Mouse (Mus musculus): ENCODE results near the gene Zcchc14.

Gene Zcchc14

DNA sequence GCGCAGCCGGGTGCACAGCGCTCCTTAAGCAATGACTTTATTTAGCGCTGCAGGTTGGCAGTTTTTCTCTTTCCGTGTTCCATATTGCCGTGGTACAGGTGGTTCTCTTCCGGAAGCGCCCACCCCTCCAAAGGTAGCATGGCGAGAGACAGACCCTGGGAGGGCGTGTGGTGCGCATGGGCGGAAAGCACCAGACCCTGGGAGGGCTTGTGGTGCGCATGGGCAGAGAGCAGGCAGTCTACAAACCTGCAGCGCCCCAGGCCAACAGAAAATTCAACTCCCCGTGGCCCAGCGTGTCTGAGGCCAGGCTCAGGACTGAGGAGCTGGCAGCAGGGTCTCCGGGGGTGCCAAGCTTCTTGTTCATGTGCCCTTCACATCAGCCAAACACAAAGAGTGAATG is 81.9 kb downstream of the Zcchc14 start:
- Histone ChIP-seq H3K27me3 (ENCODE audit: control insufficient read depth, insufficient read depth, low read length, poor library complexity, severe bottlenecking) (no peaks in the 10 kb centered on the region), H3K36me3 (ENCODE audit: control insufficient read depth, insufficient read depth, low read length, poor library complexity, severe bottlenecking) (no peaks in the 10 kb centered on the region)
- DNase-seq (ENCODE audit: low read depth, low spot score): no peak

DNA sequence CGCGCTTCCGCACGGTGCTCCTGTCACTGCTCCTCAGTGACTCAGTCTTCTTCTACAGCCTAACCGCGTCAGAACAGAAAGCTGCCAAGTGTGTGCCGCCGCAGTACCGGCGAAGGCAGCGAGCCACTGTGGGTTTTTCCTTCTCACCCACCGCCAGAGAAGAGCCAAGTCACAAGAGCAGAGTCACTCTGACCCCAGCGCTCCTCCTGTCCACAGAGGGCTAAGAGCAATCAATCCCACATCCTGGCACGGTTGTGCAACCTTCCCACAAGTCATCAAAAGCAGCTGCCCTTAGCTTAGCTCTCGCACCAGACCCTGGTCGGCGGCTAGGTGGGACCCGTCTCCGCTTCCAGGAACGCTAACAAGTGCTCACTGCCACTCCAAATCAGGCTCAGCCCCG is 82.4 kb downstream of the Zcchc14 start:
- no peaks in the 10 kb centered on the region for H3K36me3 ChIP-seq (ENCODE audit: control insufficient read depth, insufficient read depth, low read length, poor library complexity, severe bottlenecking)
- no peaks in the 10 kb centered on the region for H3K27me3 ChIP-seq (ENCODE audit: control insufficient read depth, insufficient read depth, low read length, poor library complexity, severe bottlenecking)
- no peak for DNase-seq (ENCODE audit: low read depth, low spot score)

DNA sequence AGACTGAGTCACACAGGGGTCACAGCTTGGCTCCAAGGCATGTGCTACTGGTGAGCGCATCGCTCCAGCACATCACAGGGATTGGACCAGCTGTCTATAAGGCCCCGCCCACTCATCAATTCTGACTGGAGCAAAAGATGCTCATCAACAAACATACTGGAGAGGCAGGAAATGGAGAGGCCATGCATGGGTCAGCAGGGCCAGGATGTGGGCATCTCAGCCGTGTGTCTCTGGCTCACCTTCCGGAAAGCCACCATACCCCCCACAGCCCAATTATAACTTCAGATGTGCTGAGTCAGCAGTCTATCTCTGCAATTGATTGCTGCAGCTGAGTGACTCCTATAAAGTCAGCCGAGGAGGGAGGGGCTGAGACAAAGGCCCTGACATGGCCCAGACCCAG is 84.4 kb downstream of the Zcchc14 start:
- peaks cover 1% of the 10 kb centered on the region; the same call in 1 of the 2 replicates for H3K36me3 ChIP-seq (ENCODE audit: control insufficient read depth, insufficient read depth, low read length, poor library complexity, severe bottlenecking)
- H3K27me3 ChIP-seq (ENCODE audit: control insufficient read depth, insufficient read depth, low read length, poor library complexity, severe bottlenecking): no peaks in the 10 kb centered on the region
- no peak for DNase-seq (ENCODE audit: low read depth, low spot score)

DNA sequence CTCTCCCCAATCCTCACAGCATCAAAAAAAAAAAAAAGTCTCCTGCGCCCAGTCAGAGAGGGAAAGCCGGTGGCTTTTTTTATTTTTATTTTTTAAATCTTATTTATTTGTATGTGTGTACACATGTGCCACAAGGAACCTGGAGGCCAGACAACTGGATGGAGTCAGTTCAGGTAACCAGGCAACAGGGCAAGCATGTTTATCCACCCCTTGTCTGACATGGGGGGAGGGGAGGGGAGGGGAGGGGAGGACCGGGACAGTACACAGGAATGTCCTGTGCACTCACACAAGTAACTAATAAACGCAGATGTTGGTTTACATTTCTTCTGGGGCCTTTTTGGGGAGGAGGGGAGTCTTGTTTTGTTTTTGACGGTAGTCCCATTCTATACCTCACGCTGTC is 89.0 kb downstream of the Zcchc14 start:
- Histone ChIP-seq H3K27me3 (ENCODE audit: control insufficient read depth, insufficient read depth, low read length, poor library complexity, severe bottlenecking) (no peaks in the 10 kb centered on the region), H3K36me3 (ENCODE audit: control insufficient read depth, insufficient read depth, low read length, poor library complexity, severe bottlenecking) (peaks cover 1% of the 10 kb centered on the region; the same call in 1 of the 2 replicates)
- no peak for DNase-seq (ENCODE audit: low read depth, low spot score)

DNA sequence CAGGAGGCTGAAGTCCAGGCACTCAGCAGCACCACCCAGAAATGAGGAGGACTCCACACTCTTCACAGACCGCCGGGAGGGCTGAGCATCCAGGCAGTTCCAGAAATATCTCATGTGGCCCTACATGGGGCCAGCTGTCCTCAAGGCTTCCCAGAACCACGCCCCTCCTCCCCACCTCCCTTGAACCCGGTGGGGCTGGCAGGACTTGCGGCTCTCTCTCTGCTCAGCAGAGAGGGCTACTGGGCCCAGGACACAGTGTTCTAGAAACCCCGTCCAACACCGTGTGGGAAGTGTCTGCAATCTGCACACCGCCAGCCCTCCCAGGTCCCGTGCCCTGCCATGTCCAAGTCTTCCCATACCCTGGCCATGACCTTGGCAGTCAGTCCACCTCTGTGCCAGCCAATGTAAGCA is 89.8 kb downstream of the Zcchc14 start:
- Histone ChIP-seq H3K36me3 (ENCODE audit: control insufficient read depth, insufficient read depth, low read length, poor library complexity, severe bottlenecking) (peaks cover 1% of the 10 kb centered on the region; the same call in 1 of the 2 replicates), H3K27me3 (ENCODE audit: control insufficient read depth, insufficient read depth, low read length, poor library complexity, severe bottlenecking) (no peaks in the 10 kb centered on the region)
- DNase-seq (ENCODE audit: low read depth, low spot score): no peak

- Histone ChIP-seq H3K27me3 (ENCODE audit: control insufficient read depth, insufficient read depth, low read length, poor library complexity, severe bottlenecking) (no peaks in the 10 kb centered on the region), H3K36me3 (ENCODE audit: control insufficient read depth, insufficient read depth, low read length, poor library complexity, severe bottlenecking) (peaks cover 1% of the 10 kb centered on the region; the same call in 1 of the 2 replicates)
- DNase-seq (ENCODE audit: low read depth, low spot score): no peak
These were observed 90.9 kb downstream of the Zcchc14 start for GRCm38 (mm10) chr8:121561636-121562345.

DNA sequence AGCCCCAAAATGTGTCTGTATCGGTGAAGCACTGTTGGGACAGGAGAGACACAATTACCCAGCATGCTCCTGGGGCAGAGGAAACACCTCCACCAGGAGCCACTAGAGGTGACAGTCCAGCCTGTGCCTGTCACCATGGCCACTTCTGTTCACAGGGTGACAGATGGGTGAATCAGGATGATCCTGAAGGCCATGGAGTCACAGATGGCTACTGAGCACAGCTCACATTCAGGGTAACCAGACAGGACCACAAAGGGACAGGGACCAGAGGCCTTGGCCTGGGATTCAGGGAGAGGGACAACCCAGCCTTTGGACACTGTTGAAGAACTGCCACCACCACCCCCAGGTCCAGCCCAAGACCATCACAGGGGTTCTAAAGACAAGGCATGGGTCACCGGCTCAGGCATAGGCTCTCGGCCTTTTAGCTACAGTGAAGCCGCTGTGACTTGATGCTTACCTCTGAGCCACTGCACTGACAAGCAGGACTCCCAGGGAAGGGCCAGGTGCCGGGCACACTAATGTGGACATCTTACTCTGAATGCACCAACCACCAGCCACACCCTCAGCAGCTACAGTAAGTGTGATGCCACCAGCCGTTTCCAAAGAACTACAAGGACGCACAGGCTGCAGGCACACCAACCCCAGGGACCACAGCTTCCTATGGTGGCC is 92.1 kb downstream of the Zcchc14 start:
- Histone ChIP-seq H3K36me3 (ENCODE audit: control insufficient read depth, insufficient read depth, low read length, poor library complexity, severe bottlenecking) (peaks cover 1% of the 10 kb centered on the region; the same call in 1 of the 2 replicates), H3K27me3 (ENCODE audit: control insufficient read depth, insufficient read depth, low read length, poor library complexity, severe bottlenecking) (no peaks in the 10 kb centered on the region)
- DNase-seq (ENCODE audit: low read depth, low spot score): no peak

- Histone ChIP-seq H3K27me3 (ENCODE audit: control insufficient read depth, insufficient read depth, low read length, poor library complexity, severe bottlenecking) (no peaks in the 10 kb centered on the region), H3K36me3 (ENCODE audit: control insufficient read depth, insufficient read depth, low read length, poor library complexity, severe bottlenecking) (peaks cover 1% of the 10 kb centered on the region; the same call in 1 of the 2 replicates)
- DNase-seq (ENCODE audit: low read depth, low spot score): no peak
These were observed 92.9 kb downstream of the Zcchc14 start for GRCm38 (mm10) chr8:121559801-121560200.

GRCm38 (mm10) chr8:121558538-121558937 is 94.2 kb downstream of the Zcchc14 start:
- DNase-seq (ENCODE audit: low read depth, low spot score): no peak
- Histone ChIP-seq H3K27me3 (ENCODE audit: control insufficient read depth, insufficient read depth, low read length, poor library complexity, severe bottlenecking) (no peaks in the 10 kb centered on the region), H3K36me3 (ENCODE audit: control insufficient read depth, insufficient read depth, low read length, poor library complexity, severe bottlenecking) (peaks cover 3% of the 10 kb centered on the region)

DNA sequence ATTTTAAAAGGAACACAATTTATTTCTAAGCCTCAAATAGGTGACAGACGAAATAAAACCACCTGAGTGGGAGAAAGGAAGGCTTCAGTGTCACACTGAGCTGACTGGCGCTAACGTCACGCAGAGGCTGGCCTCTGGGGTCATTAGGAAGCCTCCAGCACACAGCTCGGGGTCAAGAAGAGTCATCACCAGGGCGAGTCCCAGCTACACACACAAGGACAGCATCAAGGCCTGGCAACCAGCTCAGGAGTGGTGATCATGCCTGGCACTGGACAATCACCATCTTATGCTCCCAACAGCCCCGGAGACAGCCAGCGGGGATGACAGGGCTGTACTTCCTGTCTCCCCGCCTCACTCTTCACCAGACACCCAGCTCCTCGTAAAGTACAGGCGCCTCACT is 95.0 kb downstream of the Zcchc14 start:
- Histone ChIP-seq H3K27me3 (ENCODE audit: control insufficient read depth, insufficient read depth, low read length, poor library complexity, severe bottlenecking) (no peaks in the 10 kb centered on the region), H3K36me3 (ENCODE audit: control insufficient read depth, insufficient read depth, low read length, poor library complexity, severe bottlenecking) (peaks cover 5% of the 10 kb centered on the region)
- DNase-seq (ENCODE audit: low read depth, low spot score): no peak

- Histone ChIP-seq H3K36me3 (ENCODE audit: control insufficient read depth, insufficient read depth, low read length, poor library complexity, severe bottlenecking) (peaks cover 5% of the 10 kb centered on the region), H3K27me3 (ENCODE audit: control insufficient read depth, insufficient read depth, low read length, poor library complexity, severe bottlenecking) (no peaks in the 10 kb centered on the region)
- no peak for DNase-seq (ENCODE audit: low read depth, low spot score)
These were observed 98.7 kb downstream of the Zcchc14 start for GRCm38 (mm10) chr8:121553831-121554475.

- DNase-seq (ENCODE audit: low read depth, low spot score): no peak
- peaks cover 5% of the 10 kb centered on the region for H3K36me3 ChIP-seq (ENCODE audit: control insufficient read depth, insufficient read depth, low read length, poor library complexity, severe bottlenecking)
- H3K27me3 ChIP-seq (ENCODE audit: control insufficient read depth, insufficient read depth, low read length, poor library complexity, severe bottlenecking): no peaks in the 10 kb centered on the region
These were observed 100.2 kb downstream of the Zcchc14 start for GRCm38 (mm10) chr8:121552506-121552905.

DNA sequence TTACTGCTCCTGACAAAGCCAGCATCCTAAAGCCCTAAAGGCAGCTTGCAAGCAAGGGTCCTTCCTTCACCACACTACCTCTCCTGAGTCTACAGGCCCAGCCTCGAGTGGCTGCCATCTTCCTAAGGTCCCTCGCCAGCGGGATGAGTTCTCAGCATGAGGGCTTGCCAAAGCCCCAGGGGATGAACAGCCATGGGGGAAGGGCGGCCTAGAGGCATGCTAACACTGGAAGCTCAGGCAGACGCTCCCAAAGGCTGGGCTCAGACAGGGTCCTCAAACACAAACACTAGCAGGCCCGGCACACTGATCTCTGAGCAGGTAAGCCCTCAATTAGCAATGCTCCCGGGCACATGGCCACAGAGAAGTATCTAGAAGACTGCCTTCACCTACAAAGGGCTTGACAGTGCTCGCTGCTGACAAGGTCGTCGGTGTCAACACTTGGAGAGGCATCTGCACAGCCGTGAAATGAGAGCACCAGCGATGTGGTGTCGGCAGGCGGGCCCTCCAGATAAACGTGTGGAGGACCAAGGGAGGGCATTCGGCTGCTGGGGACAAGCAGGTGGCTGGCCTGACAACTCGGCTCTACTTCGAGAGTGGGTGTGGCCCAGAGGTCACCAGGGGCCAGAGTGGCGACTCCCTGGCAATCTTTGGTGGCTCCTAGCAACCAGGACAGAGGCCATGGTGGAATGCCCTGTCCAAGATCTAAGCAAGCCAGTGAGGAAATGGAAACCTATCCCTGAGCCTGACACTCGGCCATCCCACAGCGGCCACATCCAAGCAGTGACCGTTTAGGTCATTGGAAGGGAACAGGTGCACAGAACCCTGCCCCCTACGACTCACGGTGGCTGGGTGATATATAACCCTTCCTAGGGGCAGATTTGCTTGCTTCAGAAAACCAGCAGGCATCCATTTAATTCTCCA is 101.4 kb downstream of the Zcchc14 start:
- DNase-seq (ENCODE audit: low read depth, low spot score): no peak
- Histone ChIP-seq H3K36me3 (ENCODE audit: control insufficient read depth, insufficient read depth, low read length, poor library complexity, severe bottlenecking) (peaks cover 5% of the 10 kb centered on the region), H3K27me3 (ENCODE audit: control insufficient read depth, insufficient read depth, low read length, poor library complexity, severe bottlenecking) (no peaks in the 10 kb centered on the region)

DNA sequence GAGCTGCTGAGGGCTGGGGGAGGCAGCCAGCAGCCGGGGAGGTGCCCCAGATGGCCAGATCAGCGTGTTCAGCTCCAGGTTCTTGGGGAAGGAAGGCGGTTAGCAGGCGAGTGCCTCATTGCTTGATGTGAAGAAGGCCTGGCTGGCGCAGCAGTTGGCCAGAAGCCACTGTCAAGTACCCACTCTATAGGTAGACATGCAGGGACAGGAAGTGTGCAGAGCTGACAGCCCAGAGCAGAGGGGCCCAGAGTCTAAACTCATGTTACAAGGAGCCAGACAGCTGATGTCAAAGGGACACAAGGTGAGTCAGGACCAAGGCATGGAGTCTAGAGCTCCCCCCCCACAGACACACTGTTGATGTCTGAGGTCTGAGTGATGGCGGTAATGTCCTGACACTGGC is 102.6 kb downstream of the Zcchc14 start:
- DNase-seq (ENCODE audit: low read depth, low spot score): no peak
- H3K36me3 ChIP-seq (ENCODE audit: control insufficient read depth, insufficient read depth, low read length, poor library complexity, severe bottlenecking): peaks cover 5% of the 10 kb centered on the region
- H3K27me3 ChIP-seq (ENCODE audit: control insufficient read depth, insufficient read depth, low read length, poor library complexity, severe bottlenecking): no peaks in the 10 kb centered on the region
